Mouse (Mus musculus) C2C12 (cell line): Measurements from ENCODE around the gene Dennd4b. TPM values are rescaled to one million over a fixed set of nuclear protein-coding genes. Genes with fewer than 3 reads are reported as not detected.
"Not testable (repeated sequence)": the region's sequence is repeated elsewhere in the genome, so short reads cannot be mapped to it uniquely, and the experiment has no call there.

Source experiments
- H3K27me3 ChIP-seq: one replicate; pipeline ENCODE4 v1.6.1; 2011; ENCODE audit not compliant: control insufficient read depth, insufficient read depth, insufficient read length
- H3K36me3 ChIP-seq: one replicate; pipeline ENCODE4 v1.6.1; 2011; ENCODE audit not compliant: control insufficient read depth, insufficient read depth
- H3K4me3 ChIP-seq: one replicate; pipeline ENCODE4 v1.5.1; 2011; ENCODE audit warnings: mild to moderate bottlenecking, control low read depth; ENCODE audit not compliant: poor library complexity, insufficient read depth, severe bottlenecking
- H3K79me2 ChIP-seq: one replicate; pipeline ENCODE4 v1.6.1; 2011; ENCODE audit not compliant: control insufficient read depth, insufficient read depth
- H3K79me3 ChIP-seq: one replicate; pipeline ENCODE4 v1.6.1; 2011; ENCODE audit warnings: low read depth, control low read depth
- H3ac ChIP-seq: one replicate; pipeline ENCODE3; 2011; ENCODE audit warnings: low read depth; ENCODE audit not compliant: control insufficient read depth, insufficient read length
- CEBPB ChIP-seq: IDR thresholded peaks from one replicate; pipeline ENCODE4 v1.6.1; 2011; ENCODE audit warnings: low read depth, mild to moderate bottlenecking, control low read depth, moderate library complexity
- CTCF ChIP-seq: IDR thresholded peaks from one replicate; pipeline ENCODE4 v1.5.1; 2011; ENCODE audit not compliant: control insufficient read depth, insufficient read depth, insufficient read length
- FOSL1 ChIP-seq: IDR thresholded peaks from one replicate; pipeline ENCODE4 v1.8.0; 2011; ENCODE audit warnings: mild to moderate bottlenecking, low read length; ENCODE audit not compliant: poor library complexity, insufficient read depth, severe bottlenecking
- MAX ChIP-seq: IDR thresholded peaks from one replicate; pipeline ENCODE4 v1.6.1; 2011; ENCODE audit warnings: mild to moderate bottlenecking, control low read depth
- MYOD1 ChIP-seq: IDR thresholded peaks from one replicate; pipeline ENCODE4 v1.6.1; 2011; ENCODE audit warnings: low read depth; ENCODE audit not compliant: control insufficient read depth, insufficient read length
- MYOG ChIP-seq: IDR thresholded peaks from one replicate; pipeline ENCODE4 v1.6.1; 2011; ENCODE audit not compliant: control insufficient read depth, insufficient read length; ENCODE audit errors: extremely low read depth
- USF1 ChIP-seq: IDR thresholded peaks from one replicate; pipeline ENCODE4 v1.6.1; 2011; ENCODE audit warnings: low read depth, mild to moderate bottlenecking, control low read depth, moderate library complexity
- polyA plus RNA-seq: library from polyadenylated mRNA; unstranded; fragments of >200 nt; fragmentation: generic; extraction: Trizol; gene quantifications from one replicate; pipeline ENCODE4 v1.2.1, GENCODE M21; 2012; ENCODE audit warnings: missing spikeins

The Dennd4b gene
- polyA plus RNA-seq, 1 experiment, result 2.6 TPM

DNA sequence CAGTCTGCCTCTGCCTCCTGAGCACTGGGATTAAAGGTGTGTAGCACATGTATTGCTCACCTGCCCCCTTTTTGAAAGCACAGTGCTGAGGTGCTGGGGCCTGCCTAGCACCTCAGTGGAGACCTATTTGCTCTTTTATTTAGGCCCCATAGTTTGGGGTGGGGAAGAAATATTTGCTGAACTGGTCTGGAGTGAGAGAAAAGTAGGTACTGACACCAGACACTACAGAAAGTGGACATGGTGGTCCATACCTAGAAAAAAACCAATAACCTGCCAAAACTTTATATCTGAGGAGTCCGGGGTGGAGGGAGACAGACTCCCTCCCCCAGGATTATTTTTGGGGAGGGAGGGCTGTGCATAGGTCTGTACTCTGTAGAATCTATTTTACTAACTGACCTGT is 11.8 kb upstream of the Dennd4b start:
- Histone ChIP-seq H3K36me3 (peaks cover 30% of the 10 kb centered on the region), H3K79me3 (peaks cover 32% of the 10 kb centered on the region), H3K79me2 (peaks cover 53% of the 10 kb centered on the region)
- not testable (repeated sequence) for H3K27me3 ChIP-seq, H3ac ChIP-seq, H3K4me3 ChIP-seq

DNA sequence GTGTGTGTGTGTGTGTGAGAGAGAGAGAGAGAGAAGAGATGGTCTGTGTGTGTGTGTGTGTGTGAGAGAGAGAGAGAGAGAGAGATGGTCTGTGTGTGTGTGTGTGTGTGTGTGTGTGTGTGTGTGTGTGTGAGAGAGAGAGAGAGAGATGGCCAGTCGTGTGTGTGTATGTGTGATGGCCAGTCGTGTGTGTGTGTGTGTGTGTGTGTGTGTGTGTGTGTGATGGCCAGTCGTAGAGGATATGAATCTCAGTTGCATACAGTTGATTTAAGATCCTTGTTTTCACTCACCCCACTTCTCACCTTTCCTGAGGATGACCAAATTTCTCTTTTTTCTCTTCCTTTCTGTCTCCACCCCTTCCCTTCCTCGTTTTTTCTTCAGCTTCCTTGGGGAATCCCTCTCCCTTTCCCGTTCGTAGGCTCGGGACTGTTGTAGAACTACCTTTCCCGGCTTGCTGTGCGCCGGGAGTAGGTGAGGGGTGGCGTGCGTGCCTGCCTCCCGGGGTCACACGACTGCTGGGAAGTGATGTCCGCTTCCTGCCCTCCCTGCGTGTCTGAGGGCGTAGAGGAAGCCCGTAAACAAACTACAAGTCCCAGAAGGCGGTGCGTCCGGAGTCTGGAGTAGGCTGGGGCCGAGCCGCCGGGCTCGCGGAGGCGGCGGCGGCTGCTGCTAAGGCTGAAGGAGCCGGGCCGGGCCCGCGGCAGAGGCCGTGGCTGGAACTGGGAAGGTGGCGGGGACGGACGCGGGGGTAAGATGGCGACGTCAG is 11.1 kb upstream of the Dennd4b start, which contains the start of gene Crtc2:
Crtc2 (plus strand) TSS at position 511 of the 766 bp plus-strand sequence.
- Histone ChIP-seq H3K27me3 (no peaks in the 10 kb centered on the region), H3K36me3 (peaks cover 33% of the 10 kb centered on the region), H3K79me2 (peaks cover 48% of the 10 kb centered on the region), H3ac (peak within 1 kb of the TSS; percentile 93), H3K4me3 (peak within 1 kb of the TSS; percentile 82), H3K79me3 (peaks cover 32% of the 10 kb centered on the region)
- TF ChIP-seq MAX (peak; percentile 28), USF1 (peak; percentile 27), MYOG (no peak)

DNA sequence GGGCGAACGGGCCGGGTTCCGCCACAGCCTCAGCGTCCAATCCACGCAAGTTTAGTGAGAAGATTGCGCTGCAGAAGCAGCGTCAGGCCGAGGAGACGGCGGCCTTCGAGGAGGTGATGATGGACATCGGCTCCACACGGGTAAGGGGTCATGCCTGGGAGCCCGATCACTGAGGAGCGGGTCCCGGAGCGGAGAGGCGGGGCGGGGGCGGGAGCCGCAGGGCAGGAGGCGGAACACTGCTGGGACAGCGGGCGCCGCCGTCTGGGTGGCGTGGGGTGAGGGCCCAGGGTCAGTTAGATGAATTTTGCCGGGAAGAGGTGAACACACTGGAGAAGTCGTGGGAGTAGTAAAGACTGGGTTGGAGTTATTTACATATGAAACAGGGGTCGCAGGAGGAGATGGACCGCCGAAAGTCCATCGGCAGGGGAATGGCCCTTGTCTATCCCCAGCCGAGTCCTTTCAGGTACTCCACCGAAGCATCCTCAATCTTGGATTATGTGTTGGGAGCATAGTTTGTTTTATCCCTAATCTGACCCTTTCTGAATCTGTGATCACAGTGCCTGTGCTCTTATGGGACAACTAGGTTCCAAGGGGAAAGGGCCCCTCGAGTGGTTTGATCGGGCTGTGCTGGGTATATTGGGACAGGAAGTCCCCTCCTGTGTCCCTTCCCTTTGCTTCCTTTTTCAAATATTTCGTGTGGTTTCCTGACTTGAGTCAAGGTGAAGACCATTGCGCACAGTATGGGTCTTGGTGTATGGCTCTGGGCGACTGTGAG is 10.4 kb upstream of the Dennd4b start:
- Histone ChIP-seq H3K79me2 (peaks cover 43% of the 10 kb centered on the region), H3K36me3 (peaks cover 36% of the 10 kb centered on the region), H3K4me3 (peak overlapping the region; percentile 82), H3K79me3 (peaks cover 32% of the 10 kb centered on the region), H3K27me3 (no peaks in the 10 kb centered on the region), H3ac (peak overlapping the region; percentile 93)
- no peak for TF ChIP-seq CTCF
- TF ChIP-seq CEBPB, result no peak
- no peak for TF ChIP-seq MYOG
- TF ChIP-seq FOSL1, result no peak
- TF ChIP-seq USF1, result no peak

DNA sequence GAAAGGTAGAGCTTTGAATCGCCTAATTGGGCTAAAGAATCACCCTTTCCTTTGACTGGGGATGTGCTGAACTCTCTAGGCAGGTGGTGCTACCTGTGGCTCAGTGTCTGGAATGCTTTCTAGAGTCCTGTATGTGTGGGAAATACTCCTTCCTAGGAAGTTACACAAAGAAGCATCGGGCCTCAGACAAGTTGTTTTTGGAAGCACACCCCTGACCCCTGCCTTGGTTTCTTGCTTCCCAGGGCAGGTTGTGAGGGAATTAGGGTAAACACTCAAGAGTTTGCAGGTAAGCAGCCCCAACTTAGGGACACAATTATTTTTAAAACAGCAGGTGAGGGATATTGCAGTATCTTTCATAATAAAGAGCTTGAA is 9.8 kb upstream of the Dennd4b start:
- H3ac ChIP-seq, result peak overlapping the region; percentile 93
- H3K27me3 ChIP-seq, result no peaks in the 10 kb centered on the region
- peaks cover 32% of the 10 kb centered on the region for H3K79me3 ChIP-seq
- H3K36me3 ChIP-seq, result peaks cover 42% of the 10 kb centered on the region
- peaks cover 42% of the 10 kb centered on the region for H3K79me2 ChIP-seq
- H3K4me3 ChIP-seq, result peak overlapping the region; percentile 82
- no peak for TF ChIP-seq CTCF
- no peak for TF ChIP-seq FOSL1
- no peak for TF ChIP-seq MAX
- no peak for TF ChIP-seq MYOD1
- no peak for TF ChIP-seq MYOG
- TF ChIP-seq USF1, result no peak
- TF ChIP-seq CEBPB, result no peak

DNA sequence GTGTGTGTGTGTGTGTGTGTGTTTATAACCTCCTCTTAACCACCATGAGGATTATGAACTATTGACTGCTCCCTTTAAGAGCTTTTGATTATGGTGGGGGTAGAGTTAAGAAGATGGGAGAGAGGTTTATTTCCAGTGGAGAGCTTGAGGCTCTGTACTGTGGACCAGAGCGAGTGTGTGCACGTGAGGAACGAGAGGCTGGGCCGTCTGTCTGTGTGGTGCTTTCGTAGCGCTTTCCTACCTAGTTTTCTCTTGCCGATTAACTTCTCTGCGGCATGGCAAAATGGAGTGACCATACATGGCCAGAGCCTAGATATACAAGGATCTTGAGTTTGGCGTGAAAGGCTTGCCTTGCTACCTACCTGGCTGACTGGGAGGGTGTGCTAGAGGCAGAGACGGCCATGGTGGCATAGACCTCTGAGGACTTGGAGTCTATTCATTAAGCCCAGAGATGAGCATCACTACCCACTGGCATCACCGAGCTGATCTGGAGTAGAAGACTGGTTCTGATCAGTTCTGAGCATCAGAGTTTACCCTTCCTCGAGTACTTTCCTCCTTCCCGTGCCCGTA is 9.1 kb upstream of the Dennd4b start:
- Histone ChIP-seq H3K4me3 (no peak overlapping the region), H3ac (no peak overlapping the region), H3K36me3 (peaks cover 43% of the 10 kb centered on the region), H3K27me3 (no peaks in the 10 kb centered on the region), H3K79me3 (peaks cover 32% of the 10 kb centered on the region), H3K79me2 (peaks cover 42% of the 10 kb centered on the region)
- no peak for TF ChIP-seq MYOD1
- TF ChIP-seq MAX, result no peak
- TF ChIP-seq FOSL1, result no peak
- no peak for TF ChIP-seq USF1
- no peak for TF ChIP-seq MYOG
- TF ChIP-seq CEBPB, result no peak
- TF ChIP-seq CTCF, result no peak
